Mouse (Mus musculus) testis, adult 2 months (tissue): Measurements from ENCODE around the gene Oxnad1. TPM values are rescaled to one million over a fixed set of nuclear protein-coding genes. Genes with fewer than 3 reads are reported as not detected.
A peak's percentile ranks its signal among the peaks of the same experiment; 100 is the strongest.

Source experiments
- H3K27ac ChIP-seq: fragments of 200-500 bp; 2 replicates; pipeline ENCODE4 v1.5.1; 2012; ENCODE audit warnings: low read depth, low read length; ENCODE audit not compliant: control insufficient read depth, insufficient read depth
- H3K27me3 ChIP-seq: fragments of 200-500 bp; 2 replicates; pipeline ENCODE4 v1.6.1; 2012; ENCODE audit warnings: mild to moderate bottlenecking, low read length, moderate library complexity; ENCODE audit not compliant: control insufficient read depth, insufficient read depth
- H3K36me3 ChIP-seq: fragments of 200-500 bp; 2 replicates; pipeline ENCODE4 v1.6.1; 2012; ENCODE audit warnings: mild to moderate bottlenecking, low read length; ENCODE audit not compliant: control insufficient read depth, insufficient read depth
- H3K4me1 ChIP-seq: fragments of 200-500 bp; 2 replicates; pipeline ENCODE4 v1.6.1; 2012; ENCODE audit warnings: low read length; ENCODE audit not compliant: control insufficient read depth, insufficient read depth
- H3K4me3 ChIP-seq: fragments of 200-500 bp; 2 replicates; pipeline ENCODE4 v1.5.1; 2012; ENCODE audit warnings: low read depth, mild to moderate bottlenecking, low read length, moderate library complexity, mixed read lengths; ENCODE audit not compliant: control insufficient read depth
- CTCF ChIP-seq: fragments of 200-500 bp; IDR thresholded peaks from 2 replicates; pipeline ENCODE4 v1.5.1; 2012; ENCODE audit warnings: low read depth, mild to moderate bottlenecking, inconsistent platforms, low read length, moderate library complexity; ENCODE audit not compliant: control insufficient read depth, insufficient read depth, insufficient replicate concordance
- POLR2A ChIP-seq: fragments of 200-500 bp; IDR thresholded peaks from 2 replicates; pipeline ENCODE4 v1.6.1; 2012; ENCODE audit warnings: low read depth, mild to moderate bottlenecking, inconsistent platforms, low read length, moderate library complexity; ENCODE audit not compliant: control insufficient read depth
- polyA plus RNA-seq: library from polyadenylated mRNA; depleted of rRNA; stranded (reverse); fragments of >200 nt; gene quantifications from 2 replicates; pipeline ENCODE4 v1.2.3, GENCODE M21; 2012

Oxnad1 gene
- polyA plus RNA-seq, 1 experiment = 24.0 TPM

DNA sequence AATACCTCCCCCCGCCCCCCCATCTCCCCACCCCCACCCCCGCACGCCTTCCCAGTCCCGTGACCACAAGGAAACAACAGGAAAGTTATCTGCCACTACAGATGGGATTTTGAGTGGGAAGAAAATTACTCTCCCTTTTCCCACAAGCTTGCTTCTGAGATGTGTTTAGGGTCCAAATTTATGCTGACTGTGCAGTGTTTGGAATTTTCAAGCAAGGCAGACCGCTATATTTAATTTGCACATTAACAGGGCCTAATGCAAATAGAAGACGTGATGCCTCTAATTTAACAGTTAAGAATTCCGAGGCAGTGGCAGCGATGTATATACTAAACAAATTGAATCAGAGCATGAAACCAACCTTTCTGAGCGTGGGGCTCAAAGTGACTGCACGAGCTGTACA, 30.4 kb upstream of the Oxnad1 start:
- TF ChIP-seq POLR2A (no peak), CTCF (no peak)
- H3K4me3 ChIP-seq = no peak overlapping the region

DNA sequence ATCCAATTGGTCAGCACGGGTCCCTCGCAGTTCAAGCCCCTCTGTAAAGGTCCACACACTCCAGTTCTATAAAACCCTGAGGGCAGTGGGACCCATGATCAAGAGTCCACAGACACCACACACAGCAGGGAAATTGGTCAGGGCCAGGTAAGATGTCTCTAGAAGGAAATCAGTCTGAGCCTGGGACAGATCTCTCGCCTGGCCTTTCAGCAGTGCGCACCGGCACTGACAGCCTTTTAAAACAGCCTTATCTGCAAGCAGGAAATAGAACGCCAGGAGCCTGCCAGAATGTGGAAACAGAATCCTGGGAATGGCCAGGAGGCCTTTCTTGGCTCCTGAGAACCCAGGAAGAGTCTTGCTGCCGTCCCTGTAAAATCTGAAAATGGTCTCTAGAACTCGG, 29.4 kb upstream of the Oxnad1 start:
- no peak for TF ChIP-seq CTCF
- TF ChIP-seq POLR2A = no peak
- no peak overlapping the region; the same call in 1 of the 2 replicates for H3K4me3 ChIP-seq

More for the DNA sequence above, 30.4 kb upstream of the Oxnad1 start:
- no peaks in the 10 kb centered on the region for H3K27me3 ChIP-seq
- H3K27ac ChIP-seq = no peak overlapping the region
- H3K36me3 ChIP-seq = no peaks in the 10 kb centered on the region
- peaks cover 8% of the 10 kb centered on the region for H3K4me1 ChIP-seq

DNA sequence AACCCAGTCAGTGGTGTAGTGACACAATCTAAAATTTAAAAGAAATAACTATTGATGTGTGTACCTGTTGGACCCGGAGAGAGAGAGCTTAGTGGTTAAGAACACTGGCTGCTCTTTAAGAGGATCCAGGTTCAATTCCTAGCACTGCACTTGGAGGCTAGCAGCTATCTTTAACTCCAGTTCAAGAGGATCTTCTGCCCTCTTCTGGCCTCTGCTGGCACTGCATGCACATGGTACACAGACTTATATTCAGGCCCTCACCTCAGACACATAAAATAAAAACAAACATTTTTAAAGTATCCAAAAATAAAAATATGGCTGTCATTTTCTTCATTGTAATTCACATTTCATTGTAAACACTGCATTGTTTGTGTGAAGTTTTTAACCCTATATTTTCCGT, 28.5 kb upstream of the Oxnad1 start:
- no peak overlapping the region for H3K27ac ChIP-seq

More for the DNA sequence above, 29.4 kb upstream of the Oxnad1 start:
- no peak overlapping the region for H3K27ac ChIP-seq
- H3K36me3 ChIP-seq = no peaks in the 10 kb centered on the region
- H3K4me1 ChIP-seq = peaks cover 8% of the 10 kb centered on the region
- H3K27me3 ChIP-seq = no peaks in the 10 kb centered on the region

DNA sequence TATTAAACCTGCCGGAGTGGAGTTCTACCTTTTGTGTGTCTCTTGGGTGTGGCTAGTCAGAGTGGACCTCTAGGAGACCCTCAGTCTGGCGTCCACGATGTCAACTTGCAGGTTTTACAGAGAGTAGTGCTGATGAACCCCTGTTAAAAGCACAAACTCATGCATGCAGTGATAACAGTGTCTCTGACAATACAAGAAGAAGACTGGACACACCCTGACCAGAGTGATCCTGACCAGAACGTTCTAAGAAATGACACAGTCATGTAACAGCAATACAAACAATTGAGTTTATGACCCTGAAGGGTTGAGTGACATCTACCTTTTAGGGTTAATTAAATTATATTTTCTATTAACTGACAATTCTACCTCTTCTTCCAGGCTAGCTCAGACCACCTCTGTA, 27.5 kb upstream of the Oxnad1 start:
- no peaks in the 10 kb centered on the region for H3K36me3 ChIP-seq
- no peaks in the 10 kb centered on the region for H3K27me3 ChIP-seq
- H3K27ac ChIP-seq = no peak overlapping the region
- peaks cover 8% of the 10 kb centered on the region for H3K4me1 ChIP-seq
- H3K4me3 ChIP-seq = no peak overlapping the region
- TF ChIP-seq POLR2A (no peak), CTCF (no peak)

More for the DNA sequence above, 28.5 kb upstream of the Oxnad1 start:
- Histone ChIP-seq H3K4me1 (peaks cover 8% of the 10 kb centered on the region), H3K27me3 (no peaks in the 10 kb centered on the region), H3K4me3 (no peak overlapping the region), H3K36me3 (no peaks in the 10 kb centered on the region)
- no peak for TF ChIP-seq POLR2A
- TF ChIP-seq CTCF = peak; percentile 14; the same call in 1 of the 2 replicates

DNA sequence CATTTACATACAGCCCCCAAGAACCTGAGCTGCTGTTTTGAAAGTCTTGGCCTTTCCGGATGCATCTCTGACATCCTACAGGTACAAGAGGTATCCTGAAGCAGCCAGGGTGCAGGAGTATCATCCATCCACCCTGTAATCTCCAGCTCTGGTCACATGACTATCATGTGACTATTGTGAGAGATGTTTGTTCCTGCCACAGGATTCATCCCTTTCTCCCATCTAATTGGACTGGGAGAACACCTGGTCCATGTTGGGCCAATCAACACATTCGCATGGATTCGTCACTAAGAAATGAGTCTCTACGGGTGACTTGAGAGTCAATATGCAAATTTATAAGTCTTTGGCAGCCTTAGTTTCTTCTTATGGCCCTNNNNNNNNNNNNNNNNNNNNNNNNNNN, 23.8 kb upstream of the Oxnad1 start:
- H3K36me3 ChIP-seq = no peaks in the 10 kb centered on the region
- no peaks in the 10 kb centered on the region for H3K4me1 ChIP-seq
- TF ChIP-seq CTCF = no peak
- no peak for TF ChIP-seq POLR2A
- H3K27ac ChIP-seq = no peak overlapping the region
- no peak overlapping the region for H3K4me3 ChIP-seq
- H3K27me3 ChIP-seq = no peaks in the 10 kb centered on the region

DNA sequence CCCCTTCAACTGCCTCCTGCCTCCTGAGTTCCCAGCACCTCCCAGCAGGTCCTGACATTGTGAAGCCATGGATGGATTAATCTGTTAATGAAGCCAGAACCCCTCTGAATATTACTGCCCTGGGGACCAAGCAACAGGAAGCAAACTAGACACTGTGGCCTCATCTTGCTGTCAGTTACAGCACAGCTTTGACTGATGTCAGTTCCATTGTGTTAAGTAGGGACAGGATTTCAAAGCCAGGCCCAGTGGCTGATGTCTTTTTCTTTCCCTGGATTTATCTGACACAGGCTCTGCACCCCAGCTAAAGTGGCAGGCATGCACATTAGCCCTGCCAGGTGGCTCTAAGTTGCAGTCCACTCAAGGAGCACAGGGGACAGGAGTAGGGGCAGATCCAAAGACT, 12.4 kb upstream of the Oxnad1 start:
- Histone ChIP-seq H3K27ac (no peak overlapping the region), H3K27me3 (no peaks in the 10 kb centered on the region), H3K4me3 (no peak overlapping the region), H3K36me3 (no peaks in the 10 kb centered on the region), H3K4me1 (peaks cover 6% of the 10 kb centered on the region)
- TF ChIP-seq CTCF = no peak
- TF ChIP-seq POLR2A = no peak

DNA sequence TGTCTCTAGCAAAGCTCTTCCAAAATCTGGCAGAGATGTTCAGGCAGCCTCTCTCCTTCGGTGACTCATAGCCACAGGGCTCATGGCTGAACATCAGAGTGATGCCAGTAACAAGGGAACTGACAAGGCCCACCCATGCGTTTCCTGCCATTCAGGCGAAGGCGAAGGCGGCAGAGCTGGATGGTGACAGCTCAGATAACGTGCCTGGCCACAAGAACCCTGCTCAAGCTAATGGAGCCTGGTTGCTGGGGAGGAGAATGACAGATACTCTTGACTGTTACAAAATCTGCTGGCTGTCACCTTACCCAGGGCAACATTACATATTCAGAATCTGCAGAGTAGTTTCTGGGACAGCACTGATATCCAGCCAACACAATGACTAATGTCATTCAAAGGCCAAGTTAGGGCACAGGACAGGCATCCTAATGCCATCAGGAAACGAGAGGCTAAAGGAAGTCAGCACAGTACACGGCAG, 11.9 kb upstream of the Oxnad1 start:
- Histone ChIP-seq H3K27ac (peak overlapping the region; percentile 41; the same call in 1 of the 2 replicates), H3K4me3 (no peak overlapping the region), H3K4me1 (peaks cover 6% of the 10 kb centered on the region), H3K27me3 (no peaks in the 10 kb centered on the region), H3K36me3 (no peaks in the 10 kb centered on the region)
- no peak for TF ChIP-seq CTCF
- TF ChIP-seq POLR2A = no peak

DNA sequence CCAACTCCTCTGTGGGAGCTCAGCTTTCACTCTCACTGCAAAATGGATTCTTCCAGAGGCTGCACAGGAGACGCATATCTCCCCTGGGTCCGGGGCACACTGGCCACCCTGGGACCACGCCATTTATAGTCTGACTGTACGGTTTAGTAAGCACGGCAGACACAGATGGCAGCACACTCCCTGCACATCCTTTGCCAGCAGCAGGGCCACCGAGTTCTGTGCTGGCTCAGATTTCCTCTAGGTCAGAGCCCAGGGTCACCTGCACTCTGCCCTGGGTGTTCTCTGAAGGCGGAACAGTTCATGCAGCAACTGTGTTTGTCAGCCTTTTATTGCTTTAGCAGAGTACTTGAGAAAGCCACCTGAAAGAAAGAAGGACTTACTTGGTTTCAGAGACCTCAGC, 11.3 kb upstream of the Oxnad1 start:
- no peak overlapping the region for H3K4me3 ChIP-seq
- peak overlapping the region; percentile 41; the same call in 1 of the 2 replicates for H3K27ac ChIP-seq
- no peaks in the 10 kb centered on the region for H3K27me3 ChIP-seq
- H3K4me1 ChIP-seq = peaks cover 6% of the 10 kb centered on the region
- H3K36me3 ChIP-seq = no peaks in the 10 kb centered on the region
- TF ChIP-seq CTCF = no peak
- no peak for TF ChIP-seq POLR2A
